Mouse (Mus musculus) gonadal fat pad, adult 2 months (tissue): ENCODE measurements around the gene Tbc1d20. TPM values are rescaled to one million over a fixed set of nuclear protein-coding genes. Genes with fewer than 3 reads are reported as not detected.

Experiments
- DNase-seq: peaks from one replicate; pipeline ENCODE4 v3.0.0-alpha.2; 2012; ENCODE audit warnings: low read depth
- polyA plus RNA-seq: library from polyadenylated mRNA; depleted of rRNA; stranded (reverse); fragments of >200 nt; gene quantifications from 2 replicates; pipeline ENCODE4 v1.2.3, GENCODE M21; 2012; rRNA removed

Gene Tbc1d20
- polyA plus RNA-seq, 1 experiment: 93.5 TPM

DNA sequence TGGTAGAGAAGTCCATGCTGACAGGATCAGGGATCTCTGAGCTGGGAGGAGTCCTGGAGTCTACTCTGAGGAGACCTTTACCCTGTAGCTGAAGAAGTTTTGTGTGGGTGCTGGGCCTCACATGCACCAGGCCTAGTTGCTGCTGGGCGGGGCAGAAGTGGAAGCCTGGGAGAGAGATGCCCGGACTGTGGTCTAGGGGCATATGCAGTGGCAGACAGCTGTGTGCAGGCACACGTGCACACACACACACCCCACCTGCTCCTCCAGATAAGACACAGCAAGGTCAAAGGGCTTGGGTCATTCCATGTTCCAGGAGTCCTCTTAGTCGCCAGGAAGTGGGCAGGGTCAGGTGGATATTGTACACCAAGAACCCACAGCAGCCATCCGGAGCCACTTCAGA is 66.0 kb downstream of the Tbc1d20 start:
- DNase-seq: no peak

DNA sequence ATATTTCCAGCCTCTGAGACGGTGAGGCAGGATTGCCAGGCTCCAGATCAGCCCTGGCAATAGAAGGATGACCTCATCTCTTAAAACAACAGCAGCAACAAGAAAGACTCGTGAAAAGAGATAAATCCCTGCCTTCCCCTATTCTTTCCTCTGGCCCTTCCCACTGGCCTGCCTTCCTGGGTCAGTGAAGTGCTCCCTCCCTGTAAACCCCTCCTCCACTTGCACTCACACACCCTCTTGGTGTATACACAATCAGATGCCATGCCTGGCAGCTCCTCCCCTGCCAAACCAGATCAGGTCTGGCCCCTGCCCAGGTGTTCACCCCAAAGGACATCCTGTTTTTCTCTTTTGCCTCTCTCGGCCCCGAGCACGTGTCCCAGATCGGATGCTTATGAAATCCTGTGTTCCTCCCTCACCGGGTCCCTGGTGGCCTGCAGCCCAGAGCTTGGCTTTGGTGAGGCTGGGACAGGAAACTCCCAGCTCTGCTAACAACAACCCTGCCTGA is 66.7 kb downstream of the Tbc1d20 start:
- no peak for DNase-seq

DNA sequence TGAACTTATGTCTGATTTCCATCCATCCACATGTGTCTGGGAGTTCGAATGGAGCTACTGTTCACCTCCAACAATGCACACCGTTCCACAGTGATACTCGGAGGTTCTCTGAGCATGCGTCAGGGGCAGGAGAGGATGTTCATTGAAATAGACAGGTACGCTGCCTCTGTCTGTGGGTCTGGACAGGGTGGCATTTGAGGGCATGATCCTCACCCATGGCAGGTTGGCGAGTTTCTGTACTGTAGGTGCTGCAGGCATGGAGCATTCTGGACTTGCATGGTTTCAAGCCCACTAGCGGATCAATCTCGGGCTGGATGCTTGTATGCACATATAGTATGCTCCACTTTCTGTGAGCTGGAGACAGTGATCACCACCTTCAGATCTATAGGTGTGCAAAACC is 67.6 kb downstream of the Tbc1d20 start:
- no peak for DNase-seq

Other genes with a start within 250 kb of the Tbc1d20 start
- gene Scrt2, start 212.3 kb upstream of the Tbc1d20 start, polyA plus RNA-seq: 0.70 and 0.82 TPM in 2 replicates
- gene Srxn1, start 188.3 kb upstream of the Tbc1d20 start, polyA plus RNA-seq: 109 and 124 TPM in 2 replicates
- 23.0 and 24.8 TPM in 2 replicates for gene Tcf15, start 150.3 kb upstream of the Tbc1d20 start, polyA plus RNA-seq
- gene Csnk2a1, start 67.0 kb upstream of the Tbc1d20 start, polyA plus RNA-seq: 26.7 and 29.6 TPM in 2 replicates
- gene Rbck1, start 38.8 kb downstream of the Tbc1d20 start, polyA plus RNA-seq: 140 and 169 TPM in 2 replicates
- 3.6 and 4.3 TPM in 2 replicates for gene Trib3, start 50.2 kb downstream of the Tbc1d20 start, polyA plus RNA-seq
- gene Nrsn2, start 82.8 kb downstream of the Tbc1d20 start, polyA plus RNA-seq: 0.07 and 0.08 TPM in 2 replicates
- 14.0 and 20.1 TPM in 2 replicates for gene Sox12, start 104.2 kb downstream of the Tbc1d20 start, polyA plus RNA-seq
- 4.0 and 5.6 TPM in 2 replicates for gene Zcchc3, start 121.2 kb downstream of the Tbc1d20 start, polyA plus RNA-seq
- 1.5 and 3.9 TPM in 2 replicates for gene 6820408C15Rik, start 121.8 kb downstream of the Tbc1d20 start, polyA plus RNA-seq
- 374 and 466 TPM in 2 replicates for gene Defb23, start 170.8 kb downstream of the Tbc1d20 start, polyA plus RNA-seq
- gene Defb20, start 183.2 kb downstream of the Tbc1d20 start, polyA plus RNA-seq: 2,505 and 2,619 TPM in 2 replicates
- 427 and 445 TPM in 2 replicates for gene Defb22, start 196.3 kb downstream of the Tbc1d20 start, polyA plus RNA-seq
- 162 and 254 TPM in 2 replicates for gene Defb26, start 217.9 kb downstream of the Tbc1d20 start, polyA plus RNA-seq
- gene Defb28, start 224.4 kb downstream of the Tbc1d20 start, polyA plus RNA-seq: 568 and 1,189 TPM in 2 replicates
- 275 and 317 TPM in 2 replicates for gene Defb29, start 246.3 kb downstream of the Tbc1d20 start, polyA plus RNA-seq